Mouse (Mus musculus) C2C12 (cell line): ENCODE measurements around the gene Evx1. TPM values are rescaled to one million over a fixed set of nuclear protein-coding genes. Genes with fewer than 3 reads are reported as not detected.

ENCODE experiments used
- H3K27me3 ChIP-seq: one replicate; pipeline ENCODE4 v1.6.1; 2011; ENCODE audit not compliant: control insufficient read depth, insufficient read depth, insufficient read length
- H3K36me3 ChIP-seq: one replicate; pipeline ENCODE4 v1.6.1; 2011; ENCODE audit not compliant: control insufficient read depth, insufficient read depth
- H3K4me3 ChIP-seq: one replicate; pipeline ENCODE4 v1.5.1; 2011; ENCODE audit warnings: mild to moderate bottlenecking, control low read depth; ENCODE audit not compliant: poor library complexity, insufficient read depth, severe bottlenecking
- H3K79me2 ChIP-seq: one replicate; pipeline ENCODE4 v1.6.1; 2011; ENCODE audit not compliant: control insufficient read depth, insufficient read depth
- H3K79me3 ChIP-seq: one replicate; pipeline ENCODE4 v1.6.1; 2011; ENCODE audit warnings: low read depth, control low read depth
- H3ac ChIP-seq: one replicate; pipeline ENCODE3; 2011; ENCODE audit warnings: low read depth; ENCODE audit not compliant: control insufficient read depth, insufficient read length
- CEBPB ChIP-seq: IDR thresholded peaks from one replicate; pipeline ENCODE4 v1.6.1; 2011; ENCODE audit warnings: low read depth, mild to moderate bottlenecking, control low read depth, moderate library complexity
- CTCF ChIP-seq: IDR thresholded peaks from one replicate; pipeline ENCODE4 v1.5.1; 2011; ENCODE audit not compliant: control insufficient read depth, insufficient read depth, insufficient read length
- FOSL1 ChIP-seq: IDR thresholded peaks from one replicate; pipeline ENCODE4 v1.8.0; 2011; ENCODE audit warnings: mild to moderate bottlenecking, low read length; ENCODE audit not compliant: poor library complexity, insufficient read depth, severe bottlenecking
- MAX ChIP-seq: IDR thresholded peaks from one replicate; pipeline ENCODE4 v1.6.1; 2011; ENCODE audit warnings: mild to moderate bottlenecking, control low read depth
- MYOD1 ChIP-seq: IDR thresholded peaks from one replicate; pipeline ENCODE4 v1.6.1; 2011; ENCODE audit warnings: low read depth; ENCODE audit not compliant: control insufficient read depth, insufficient read length
- MYOG ChIP-seq: IDR thresholded peaks from one replicate; pipeline ENCODE4 v1.6.1; 2011; ENCODE audit not compliant: control insufficient read depth, insufficient read length; ENCODE audit errors: extremely low read depth
- USF1 ChIP-seq: IDR thresholded peaks from one replicate; pipeline ENCODE4 v1.6.1; 2011; ENCODE audit warnings: low read depth, mild to moderate bottlenecking, control low read depth, moderate library complexity
- polyA plus RNA-seq: library from polyadenylated mRNA; unstranded; fragments of >200 nt; fragmentation: generic; extraction: Trizol; gene quantifications from one replicate; pipeline ENCODE4 v1.2.1, GENCODE M21; 2012; ENCODE audit warnings: missing spikeins

Gene Evx1
- polyA plus RNA-seq, 1 experiment: not detected

DNA sequence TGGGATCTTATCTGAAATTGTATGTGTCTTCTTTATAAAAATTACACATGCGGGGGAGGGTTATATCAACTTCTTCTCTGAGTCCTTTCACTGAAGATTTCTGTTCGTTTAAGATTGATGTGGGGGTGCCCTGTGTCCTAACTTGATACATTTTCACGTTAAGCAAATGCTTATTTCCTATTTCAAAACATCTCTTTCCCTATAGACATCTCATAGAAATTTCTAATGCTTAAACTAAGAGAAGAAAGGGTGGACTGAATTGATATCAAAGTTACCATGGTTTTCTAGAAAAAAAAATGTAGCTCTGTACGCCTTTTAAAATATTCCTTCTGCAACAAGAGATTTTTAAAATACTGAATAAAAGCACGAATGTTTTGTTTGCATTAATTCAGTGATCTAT is 46.1 kb upstream of the Evx1 start:
- H3K79me3 ChIP-seq: no peaks in the 10 kb centered on the region
- TF ChIP-seq MAX: no peak
- no peak for TF ChIP-seq USF1
- TF ChIP-seq MYOD1: no peak
- no peak for TF ChIP-seq FOSL1
- TF ChIP-seq CEBPB: no peak
- TF ChIP-seq CTCF: no peak
- TF ChIP-seq MYOG: no peak
- no peak overlapping the region for H3K4me3 ChIP-seq
- no peaks in the 10 kb centered on the region for H3K27me3 ChIP-seq
- no peaks in the 10 kb centered on the region for H3K36me3 ChIP-seq
- H3K79me2 ChIP-seq: no peaks in the 10 kb centered on the region
- no peak overlapping the region for H3ac ChIP-seq

DNA sequence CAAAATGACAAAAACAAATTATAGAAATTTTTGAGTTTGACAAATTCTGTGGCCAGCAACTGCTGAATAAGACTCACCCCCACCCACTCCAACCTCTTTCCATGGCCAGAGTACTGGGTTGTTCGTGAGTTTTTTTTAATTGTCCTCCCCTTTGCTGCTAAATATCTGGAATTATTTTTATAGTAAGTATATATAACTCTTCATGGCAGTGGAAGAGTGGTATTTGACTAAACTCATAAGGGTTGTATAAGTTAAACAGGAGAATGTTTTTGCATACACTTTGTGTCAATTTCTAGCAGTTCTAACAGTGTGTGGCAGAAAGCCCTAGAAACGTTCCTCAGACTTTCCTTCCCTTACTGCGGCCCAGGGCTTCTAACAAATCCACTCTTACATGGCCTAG is 45.6 kb upstream of the Evx1 start:
- no peaks in the 10 kb centered on the region for H3K27me3 ChIP-seq
- no peak overlapping the region for H3K4me3 ChIP-seq
- H3ac ChIP-seq: no peak overlapping the region
- H3K36me3 ChIP-seq: no peaks in the 10 kb centered on the region
- no peaks in the 10 kb centered on the region for H3K79me3 ChIP-seq
- TF ChIP-seq FOSL1 (no peak), USF1 (no peak), MYOG (no peak), MAX (no peak), CTCF (no peak), MYOD1 (no peak), CEBPB (no peak)
- no peaks in the 10 kb centered on the region for H3K79me2 ChIP-seq

DNA sequence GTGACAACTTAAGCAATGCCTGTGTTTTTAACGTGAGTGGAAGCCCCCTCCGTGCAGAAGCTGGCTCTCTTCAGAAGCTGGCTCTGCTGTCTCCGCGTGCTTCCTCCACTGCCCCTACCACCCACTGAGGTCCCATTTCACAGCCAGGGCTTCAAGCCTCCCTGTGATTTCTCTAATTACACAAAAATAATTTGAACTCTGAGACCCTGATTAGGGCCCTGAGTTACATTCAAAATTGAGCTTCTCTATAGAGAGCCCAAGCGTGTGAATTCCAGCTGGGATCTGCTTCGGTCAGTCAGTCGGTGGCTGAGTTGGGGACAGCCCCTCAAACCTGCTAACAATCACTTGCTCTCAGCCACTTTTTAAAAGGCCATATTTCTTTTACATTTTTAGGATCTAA is 45.0 kb upstream of the Evx1 start:
- Histone ChIP-seq H3K4me3 (no peak overlapping the region), H3K79me2 (no peaks in the 10 kb centered on the region), H3K79me3 (no peaks in the 10 kb centered on the region), H3ac (no peak overlapping the region), H3K36me3 (no peaks in the 10 kb centered on the region), H3K27me3 (no peaks in the 10 kb centered on the region)
- no peak for TF ChIP-seq CTCF
- no peak for TF ChIP-seq MYOG
- no peak for TF ChIP-seq FOSL1
- no peak for TF ChIP-seq MYOD1
- TF ChIP-seq MAX: no peak
- no peak for TF ChIP-seq CEBPB
- no peak for TF ChIP-seq USF1

DNA sequence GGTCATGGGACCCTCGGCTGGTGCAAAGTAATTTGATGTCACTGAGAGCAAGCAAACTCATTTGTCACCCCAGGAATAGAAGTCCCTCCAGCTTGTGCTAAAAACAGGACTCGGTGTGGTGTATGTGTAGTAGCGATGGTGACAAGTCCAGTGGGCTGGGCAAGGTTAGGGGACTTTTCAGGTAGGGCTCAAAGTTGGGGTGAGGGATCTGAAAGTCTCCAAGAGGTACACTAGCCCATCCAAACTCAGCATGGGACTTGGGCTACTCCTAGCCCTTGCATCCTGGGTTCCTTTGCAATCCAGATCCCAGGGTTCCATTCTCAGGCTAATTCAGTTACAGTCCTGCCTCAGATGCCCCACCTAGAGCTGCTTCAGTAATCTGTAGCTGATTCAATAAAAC is 44.5 kb upstream of the Evx1 start:
- Histone ChIP-seq H3K79me3 (no peaks in the 10 kb centered on the region), H3K79me2 (no peaks in the 10 kb centered on the region), H3K27me3 (no peaks in the 10 kb centered on the region), H3K4me3 (no peak overlapping the region), H3K36me3 (no peaks in the 10 kb centered on the region), H3ac (no peak overlapping the region)
- TF ChIP-seq MYOG (no peak), CTCF (no peak), FOSL1 (no peak), USF1 (no peak), MAX (no peak), MYOD1 (no peak), CEBPB (no peak)

DNA sequence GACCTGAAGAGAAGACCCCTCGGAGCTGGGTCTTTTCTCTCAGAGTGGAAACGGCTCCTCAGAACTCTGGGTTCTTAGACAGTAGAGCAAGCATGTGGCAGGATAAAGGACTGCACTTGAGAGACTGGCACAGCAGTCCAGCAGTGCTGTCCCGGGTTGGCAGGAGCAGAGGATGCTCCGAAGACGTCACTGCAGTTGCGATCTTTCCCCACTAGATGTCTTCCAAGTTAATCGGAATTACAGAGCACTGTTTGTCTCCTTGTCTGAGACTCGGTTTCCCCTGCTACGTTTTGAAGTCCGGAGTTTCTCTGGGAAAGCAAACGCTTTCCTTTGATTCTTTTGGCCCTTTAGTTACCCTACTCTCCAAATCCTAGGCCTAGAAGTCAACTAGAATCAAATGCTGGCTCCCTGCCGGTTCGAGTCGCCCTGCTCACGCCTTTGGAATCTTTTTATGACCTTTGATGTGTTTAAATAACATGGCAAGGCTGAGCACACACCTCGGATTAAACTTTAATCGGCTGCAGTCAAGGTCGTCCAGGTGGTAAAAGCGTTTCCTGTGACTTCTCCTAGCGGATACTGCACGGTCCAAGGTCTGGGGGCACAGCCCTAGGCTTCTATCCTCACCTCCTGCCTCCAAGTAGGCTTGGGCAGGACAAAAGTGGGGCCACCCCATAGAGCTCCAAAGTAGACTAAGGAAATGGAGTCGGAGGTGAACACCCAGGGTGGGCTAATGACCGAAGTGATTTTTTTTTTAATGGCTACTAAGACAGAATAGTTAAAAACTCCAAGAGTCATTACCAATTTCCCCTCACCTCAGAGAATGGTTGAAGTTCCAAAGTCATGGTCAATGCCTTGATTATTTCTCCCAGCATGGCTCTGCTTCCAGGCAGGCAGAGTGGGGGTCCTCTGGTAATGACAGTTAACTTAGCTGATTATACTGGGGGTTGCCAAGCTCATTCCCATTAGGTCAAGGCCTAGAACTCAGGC is 42.5 kb upstream of the Evx1 start:
- no peaks in the 10 kb centered on the region for H3K27me3 ChIP-seq
- peak; percentile 64 for TF ChIP-seq CTCF
- TF ChIP-seq MYOD1: no peak
- no peak overlapping the region for H3K4me3 ChIP-seq

More for the DNA sequence above, 42.5 kb upstream of the Evx1 start:
- Histone ChIP-seq H3K36me3 (no peaks in the 10 kb centered on the region), H3ac (no peak overlapping the region), H3K79me2 (no peaks in the 10 kb centered on the region), H3K79me3 (no peaks in the 10 kb centered on the region)
